Mouse (Mus musculus): ENCODE data around the gene Rcbtb2. TPM values are rescaled to one million over a fixed set of nuclear protein-coding genes. Genes with fewer than 3 reads are reported as not detected.
A peak's percentile ranks its signal among the peaks of the same experiment; 100 is the strongest.

Gene Rcbtb2
- polyA plus RNA-seq, 1 experiment: 32.3 TPM

DNA sequence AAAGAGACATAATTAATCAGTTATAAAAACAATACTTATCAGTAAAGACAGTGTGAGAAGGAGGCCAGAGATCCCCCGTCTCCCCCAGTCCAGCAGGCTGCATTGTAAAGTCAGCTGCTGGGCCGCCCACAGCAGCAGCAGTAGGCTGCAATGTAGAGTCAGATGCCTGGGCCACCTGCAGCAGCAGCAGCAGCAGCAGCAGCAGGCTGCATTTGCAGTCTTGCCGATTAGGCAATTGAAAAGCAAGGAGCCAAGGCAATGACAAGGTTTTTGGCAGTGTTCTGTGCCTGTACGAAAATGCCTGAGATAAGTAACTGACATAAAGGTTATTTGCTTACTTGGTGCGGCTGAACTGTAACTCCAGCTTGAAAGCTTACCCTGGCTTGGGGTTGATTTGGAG is 53.4 kb downstream of the Rcbtb2 start:
- TF ChIP-seq POLR2A (IDR thresholded peaks at IDR 0.05; ENCODE audit: low read depth, low read length): no peak
- no peak for TF ChIP-seq CTCF (conservative IDR thresholded peaks at IDR 0.05; ENCODE audit: insufficient read depth, insufficient read length, low read depth, low read length)
- 87% methylated on average over 5 of the region's 5 CpGs for WGBS
- no peaks in the 10 kb centered on the region for H3K36me3 ChIP-seq (ENCODE audit: control insufficient read depth, insufficient read depth, low read length)

DNA sequence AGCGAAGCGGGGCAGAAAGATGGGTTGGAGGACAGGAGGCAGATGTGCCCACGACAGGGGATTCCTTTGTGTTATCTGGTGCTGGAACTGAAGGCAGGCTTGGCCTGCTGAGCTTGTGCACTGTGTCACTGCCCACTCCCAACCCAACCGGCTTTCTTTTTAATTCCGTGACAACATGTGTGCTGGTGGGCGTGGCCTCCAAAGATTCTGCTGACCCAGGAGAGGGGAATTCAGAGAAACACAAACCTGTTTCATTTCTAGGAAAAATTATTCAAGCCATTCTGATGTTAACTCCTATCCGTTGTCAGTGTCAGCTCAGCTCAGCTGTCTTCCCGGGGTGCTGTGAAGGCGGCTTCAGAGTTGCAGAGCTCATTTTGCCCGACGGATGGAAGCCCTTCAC is 55.1 kb downstream of the Rcbtb2 start:
- 68% methylated on average over 11 of the region's 11 CpGs for WGBS
- DNase-seq: peak; percentile 80
- H3K27me3 ChIP-seq (replicated peaks; ENCODE audit: control insufficient read depth, insufficient read depth, low read length): no peaks in the 10 kb centered on the region
- H3K36me3 ChIP-seq (ENCODE audit: control insufficient read depth, insufficient read depth, low read length): no peaks in the 10 kb centered on the region; the same call in 1 of the 2 replicates
- H3K4me1 ChIP-seq (ENCODE audit: control insufficient read depth, insufficient read depth, low read length): peaks cover 33% of the 10 kb centered on the region
- TF ChIP-seq POLR2A (IDR thresholded peaks at IDR 0.05; ENCODE audit: low read depth, low read length): no peak
- no peak for TF ChIP-seq CTCF (conservative IDR thresholded peaks at IDR 0.05; ENCODE audit: insufficient read depth, insufficient read length, low read depth, low read length)
- no peak overlapping the region for H3K27ac ChIP-seq (ENCODE audit: insufficient read depth, low read depth, low read length)
- no peak overlapping the region for H3K4me3 ChIP-seq (ENCODE audit: insufficient read depth, low read depth, low read length)

More for the DNA sequence above, 53.4 kb downstream of the Rcbtb2 start:
- Histone ChIP-seq H3K27me3 (replicated peaks; ENCODE audit: control insufficient read depth, insufficient read depth, low read length) (no peaks in the 10 kb centered on the region), H3K27ac (ENCODE audit: insufficient read depth, low read depth, low read length) (no peak overlapping the region), H3K4me3 (ENCODE audit: insufficient read depth, low read depth, low read length) (no peak overlapping the region), H3K4me1 (ENCODE audit: control insufficient read depth, insufficient read depth, low read length) (peaks cover 22% of the 10 kb centered on the region)
- DNase-seq: no peak

DNA sequence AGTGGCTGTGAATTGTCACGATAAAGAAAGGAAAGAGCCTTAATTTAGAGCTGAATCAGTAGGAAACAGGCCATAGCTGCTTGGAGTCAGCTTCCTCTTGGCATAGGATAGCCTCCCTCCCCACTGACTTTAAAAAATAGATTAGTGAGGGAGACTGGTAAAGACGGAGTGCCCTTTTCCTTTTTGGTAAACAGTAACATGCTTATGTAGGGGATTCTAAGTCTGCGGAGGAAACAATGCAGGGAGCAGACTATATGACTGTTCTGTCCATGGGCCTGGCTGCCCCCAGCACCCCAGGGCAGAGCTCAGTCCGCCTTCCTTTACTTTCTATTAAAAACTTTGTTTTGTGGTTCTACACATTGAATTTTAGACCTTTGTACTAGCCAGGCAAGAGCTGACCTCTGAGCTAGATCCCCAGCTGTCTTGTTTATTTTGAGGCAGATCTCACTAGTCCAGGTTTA is 56.4 kb downstream of the Rcbtb2 start:
- peaks cover 33% of the 10 kb centered on the region for H3K4me1 ChIP-seq (ENCODE audit: control insufficient read depth, insufficient read depth, low read length)
- TF ChIP-seq CTCF (conservative IDR thresholded peaks at IDR 0.05; ENCODE audit: insufficient read depth, insufficient read length, low read depth, low read length) (no peak), POLR2A (IDR thresholded peaks at IDR 0.05; ENCODE audit: low read depth, low read length) (no peak)
- WGBS: 29% methylated on average over 4 of the region's 4 CpGs
- H3K27ac ChIP-seq (ENCODE audit: insufficient read depth, low read depth, low read length): peak overlapping the region; percentile 82
- H3K4me3 ChIP-seq (ENCODE audit: insufficient read depth, low read depth, low read length): no peak overlapping the region
- peak; percentile 84 for DNase-seq
- no peaks in the 10 kb centered on the region; the same call in 1 of the 2 replicates for H3K36me3 ChIP-seq (ENCODE audit: control insufficient read depth, insufficient read depth, low read length)
- no peaks in the 10 kb centered on the region for H3K27me3 ChIP-seq (replicated peaks; ENCODE audit: control insufficient read depth, insufficient read depth, low read length)

DNA sequence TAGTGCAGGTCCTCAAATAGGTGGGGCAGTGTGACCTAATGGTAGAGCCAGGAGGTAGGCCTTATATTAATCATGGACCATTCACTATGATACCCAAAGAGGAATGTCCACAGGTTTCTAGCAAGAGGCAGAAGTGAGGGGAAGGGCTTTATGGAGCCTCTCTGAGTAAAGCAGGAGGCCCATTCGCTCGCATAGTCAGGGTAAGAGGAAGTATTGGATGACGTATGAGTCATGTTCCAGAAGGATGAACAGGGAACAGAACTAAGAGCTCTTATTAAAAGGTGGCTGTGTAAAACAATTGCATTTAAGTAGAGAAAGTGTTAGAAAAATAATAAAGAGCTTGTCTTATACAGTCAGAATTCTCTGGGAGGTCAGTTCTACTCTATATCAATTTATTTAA is 57.8 kb downstream of the Rcbtb2 start:
- Histone ChIP-seq H3K36me3 (ENCODE audit: control insufficient read depth, insufficient read depth, low read length) (no peaks in the 10 kb centered on the region; the same call in none of the 2 replicates), H3K4me3 (ENCODE audit: insufficient read depth, low read depth, low read length) (no peak overlapping the region), H3K27me3 (replicated peaks; ENCODE audit: control insufficient read depth, insufficient read depth, low read length) (no peaks in the 10 kb centered on the region), H3K4me1 (ENCODE audit: control insufficient read depth, insufficient read depth, low read length) (peaks cover 28% of the 10 kb centered on the region), H3K27ac (ENCODE audit: insufficient read depth, low read depth, low read length) (no peak overlapping the region)
- 66% methylated on average over 3 of the region's 3 CpGs for WGBS
- no peak for DNase-seq
- TF ChIP-seq POLR2A (IDR thresholded peaks at IDR 0.05; ENCODE audit: low read depth, low read length) (no peak), CTCF (conservative IDR thresholded peaks at IDR 0.05; ENCODE audit: insufficient read depth, insufficient read length, low read depth, low read length) (no peak)

DNA sequence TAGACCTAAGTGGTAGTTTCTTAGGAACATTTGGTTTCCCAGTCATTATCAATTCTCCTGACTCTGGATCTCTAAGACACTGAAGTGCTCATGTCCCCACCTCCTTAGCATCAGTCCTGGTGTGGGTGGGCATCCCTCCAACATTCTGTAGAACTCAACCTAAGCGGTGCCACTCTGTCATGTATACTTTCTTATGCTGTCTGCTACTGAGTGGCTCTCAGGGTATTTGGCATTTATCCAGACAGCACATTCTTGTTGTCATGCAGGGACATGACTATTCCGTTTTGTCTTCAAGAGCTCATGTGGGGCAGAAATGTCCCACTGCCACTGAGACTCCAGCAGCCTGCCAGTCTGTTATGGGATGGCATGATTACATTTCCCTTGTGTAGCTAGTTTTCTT is 58.3 kb downstream of the Rcbtb2 start:
- no peaks in the 10 kb centered on the region for H3K27me3 ChIP-seq (replicated peaks; ENCODE audit: control insufficient read depth, insufficient read depth, low read length)
- TF ChIP-seq POLR2A (IDR thresholded peaks at IDR 0.05; ENCODE audit: low read depth, low read length): no peak
- DNase-seq: no peak
- no peak overlapping the region for H3K4me3 ChIP-seq (ENCODE audit: insufficient read depth, low read depth, low read length)
- no peaks in the 10 kb centered on the region; the same call in none of the 2 replicates for H3K36me3 ChIP-seq (ENCODE audit: control insufficient read depth, insufficient read depth, low read length)
- peaks cover 28% of the 10 kb centered on the region for H3K4me1 ChIP-seq (ENCODE audit: control insufficient read depth, insufficient read depth, low read length)
- no peak overlapping the region for H3K27ac ChIP-seq (ENCODE audit: insufficient read depth, low read depth, low read length)
- WGBS: 40% methylated on average over 2 of the region's 2 CpGs

DNA sequence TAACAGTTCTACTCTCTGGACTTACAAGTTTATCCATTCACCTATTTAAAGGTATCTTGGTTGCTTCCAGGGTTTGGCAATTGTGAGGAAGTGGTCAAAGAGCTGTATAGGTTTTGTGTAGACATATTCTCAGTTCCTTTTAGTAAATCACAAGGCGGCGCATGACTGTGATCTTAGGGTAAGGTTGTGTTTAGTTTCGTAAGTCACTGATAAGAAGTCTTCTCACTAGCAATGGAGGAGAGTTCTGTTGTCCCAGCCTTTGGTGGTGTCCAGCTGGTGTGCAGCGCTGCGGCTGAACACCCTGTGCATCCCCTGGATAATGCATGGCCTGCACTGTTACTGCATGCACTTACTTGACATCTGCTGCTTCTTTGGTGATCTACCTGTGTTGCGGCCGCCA is 64.0 kb downstream of the Rcbtb2 start:
- Histone ChIP-seq H3K4me3 (ENCODE audit: insufficient read depth, low read depth, low read length) (no peak overlapping the region), H3K27me3 (replicated peaks; ENCODE audit: control insufficient read depth, insufficient read depth, low read length) (no peaks in the 10 kb centered on the region), H3K36me3 (ENCODE audit: control insufficient read depth, insufficient read depth, low read length) (no peaks in the 10 kb centered on the region; the same call in none of the 2 replicates), H3K27ac (ENCODE audit: insufficient read depth, low read depth, low read length) (no peak overlapping the region; the same call in 1 of the 2 replicates), H3K4me1 (ENCODE audit: control insufficient read depth, insufficient read depth, low read length) (peaks cover 11% of the 10 kb centered on the region; the same call in 1 of the 2 replicates)
- WGBS: 91% methylated on average over 7 of the region's 7 CpGs
- no peak for TF ChIP-seq CTCF (conservative IDR thresholded peaks at IDR 0.05; ENCODE audit: insufficient read depth, insufficient read length, low read depth, low read length)
- DNase-seq: no peak

DNA sequence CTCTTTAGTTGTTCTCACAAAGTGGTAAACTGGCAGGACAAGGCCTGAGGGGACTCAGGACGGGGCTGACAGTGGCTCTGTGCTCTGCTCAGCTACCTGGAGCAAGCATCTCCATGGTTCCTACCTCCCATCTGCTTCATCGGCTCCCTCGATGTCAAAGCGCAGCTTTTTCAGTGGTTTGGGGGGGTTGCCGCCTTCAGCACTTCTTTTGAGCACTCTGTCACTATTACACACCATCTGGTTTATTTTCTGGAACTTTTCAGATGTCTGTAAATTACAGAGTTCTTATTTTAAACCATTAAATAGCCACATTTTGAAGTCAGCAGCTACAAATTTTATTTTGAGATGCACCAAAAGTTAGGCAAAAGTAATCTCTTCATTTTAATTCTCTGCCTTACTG is 76.2 kb downstream of the Rcbtb2 start:
- no peak overlapping the region for H3K27ac ChIP-seq (ENCODE audit: insufficient read depth, low read depth, low read length)
- DNase-seq: no peak
- H3K4me1 ChIP-seq (ENCODE audit: control insufficient read depth, insufficient read depth, low read length): no peaks in the 10 kb centered on the region
- TF ChIP-seq POLR2A (IDR thresholded peaks at IDR 0.05; ENCODE audit: low read depth, low read length): no peak
- TF ChIP-seq CTCF (conservative IDR thresholded peaks at IDR 0.05; ENCODE audit: insufficient read depth, insufficient read length, low read depth, low read length): no peak
- H3K27me3 ChIP-seq (replicated peaks; ENCODE audit: control insufficient read depth, insufficient read depth, low read length): no peaks in the 10 kb centered on the region
- H3K4me3 ChIP-seq (ENCODE audit: insufficient read depth, low read depth, low read length): no peak overlapping the region
- H3K36me3 ChIP-seq (ENCODE audit: control insufficient read depth, insufficient read depth, low read length): peaks cover 3% of the 10 kb centered on the region; the same call in 1 of the 2 replicates
- WGBS: 70% methylated on average over 5 of the region's 5 CpGs
